Mouse (Mus musculus) CH12.LX (cell line): Measurements from ENCODE around the gene Mfsd4b1. TPM values are rescaled to one million over a fixed set of nuclear protein-coding genes. Genes with fewer than 3 reads are reported as not detected.
A peak's percentile ranks its signal among the peaks of the same experiment; 100 is the strongest.

ENCODE experiments used
- DNase-seq: peaks from one replicate; pipeline ENCODE4 v3.0.0-alpha.2; 2013; ENCODE audit errors: extremely low read depth
- H3K27ac ChIP-seq: 2 replicates; pipeline ENCODE4 v1.5.1; 2012; ENCODE audit warnings: low read depth, mild to moderate bottlenecking, control low read depth, moderate library complexity; ENCODE audit not compliant: insufficient read depth
- H3K27me3 ChIP-seq: replicated peaks from 2 replicates; pipeline ENCODE3; 2012; ENCODE audit warnings: inconsistent platforms
- H3K36me3 ChIP-seq, 2 experiments: replicated peaks in 1 of 2; 2 replicates each; pipeline versions ENCODE3 to v1.6.1; 2012; ENCODE audit warnings: inconsistent platforms in 1 of 2, low read length in 1 of 2, mild to moderate bottlenecking in 1 of 2, mixed read lengths in 1 of 2, moderate library complexity in 1 of 2; ENCODE audit not compliant: control insufficient read depth in 1 of 2, insufficient read depth in 1 of 2
- H3K4me1 ChIP-seq, 2 experiments: 2 replicates each; pipeline ENCODE4 v1.6.1; 2012; ENCODE audit warnings: inconsistent platforms in 1 of 2, moderate library complexity in 1 of 2; ENCODE audit not compliant: insufficient read depth in 2 of 2, control insufficient read depth in 1 of 2
- H3K4me2 ChIP-seq: 2 replicates; pipeline ENCODE4 v1.6.1; 2012; ENCODE audit warnings: low read depth, mild to moderate bottlenecking, control low read depth; ENCODE audit not compliant: poor library complexity, insufficient read depth, severe bottlenecking
- H3K4me3 ChIP-seq, 3 experiments: fragments of 150-350 bp in 1 of 3; sonication (generic) in 1 of 3; replicated peaks in 1 of 3; 2 replicates each; pipeline versions ENCODE3 to v1.5.1; 2011 to 2012; ENCODE audit warnings: low read depth in 2 of 3, low read length in 2 of 3, mild to moderate bottlenecking in 2 of 3, moderate library complexity in 2 of 3, control low read depth in 1 of 3, improper control_type of control experiment in 1 of 3, inconsistent platforms in 1 of 3, mixed read lengths in 1 of 3; ENCODE audit not compliant: poor library complexity in 1 of 3
- H3K79me2 ChIP-seq: replicated peaks from 2 replicates; pipeline ENCODE4 v1.6.1; 2012; ENCODE audit warnings: mild to moderate bottlenecking, moderate library complexity; ENCODE audit not compliant: control insufficient read depth, poor library complexity, insufficient read depth, severe bottlenecking; ENCODE audit errors: extremely low read depth
- H3K9ac ChIP-seq: 2 replicates; pipeline ENCODE4 v1.6.1; 2012; ENCODE audit warnings: low read depth, mild to moderate bottlenecking, control low read depth, moderate library complexity; ENCODE audit not compliant: insufficient read depth
- H3K9me3 ChIP-seq: replicated peaks from 2 replicates; pipeline ENCODE3; 2012; ENCODE audit warnings: low read length, inconsistent platforms, mixed read lengths
- BHLHE40 ChIP-seq: IDR thresholded peaks from 2 replicates; pipeline ENCODE4 v1.6.1; 2011; ENCODE audit warnings: mild to moderate bottlenecking, low read depth, low read length, improper control_type of control experiment
- E2F4 ChIP-seq: IDR thresholded peaks from 2 replicates; pipeline ENCODE4 v1.6.1; 2011; ENCODE audit warnings: low read depth, low read length, improper control_type of control experiment; ENCODE audit not compliant: insufficient replicate concordance
- ELF1 ChIP-seq: IDR thresholded peaks from 2 replicates; pipeline ENCODE4 v1.6.1; 2014; ENCODE audit warnings: low read depth, mild to moderate bottlenecking, inconsistent platforms, low read length, improper control_type of control experiment
- EP300 ChIP-seq: IDR thresholded peaks from 2 replicates; pipeline ENCODE4 v1.6.1; 2011; ENCODE audit warnings: low read length, improper control_type of control experiment
- IRF4 ChIP-seq: IDR thresholded peaks from 2 replicates; pipeline ENCODE4 v1.6.1; 2014; ENCODE audit warnings: low read depth, mild to moderate bottlenecking, inconsistent platforms, low read length, improper control_type of control experiment
- JUND ChIP-seq: conservative IDR thresholded peaks from 2 replicates; pipeline ENCODE4 v1.6.1; 2011; ENCODE audit warnings: low read depth, low read length, improper control_type of control experiment
- MAX ChIP-seq: IDR thresholded peaks from 2 replicates; pipeline ENCODE4 v1.6.1; 2011; ENCODE audit warnings: low read length, improper control_type of control experiment
- MAZ ChIP-seq: IDR thresholded peaks from 2 replicates; pipeline ENCODE4 v1.6.1; 2012; ENCODE audit warnings: low read depth, mild to moderate bottlenecking, inconsistent platforms, low read length, improper control_type of control experiment, moderate library complexity
- MYC ChIP-seq: IDR thresholded peaks from 2 replicates; pipeline ENCODE4 v1.6.1; 2011; ENCODE audit warnings: low read depth, mild to moderate bottlenecking, improper control_type of control experiment, low read length
- PAX5 ChIP-seq: IDR thresholded peaks from 2 replicates; pipeline ENCODE4 v1.6.1; 2012; ENCODE audit warnings: low read length, inconsistent platforms, mixed read lengths
- POLR2AphosphoS2 ChIP-seq: IDR thresholded peaks from 2 replicates; pipeline ENCODE4 v1.6.1; 2011; ENCODE audit warnings: low read depth, low read length, improper control_type of control experiment
- SIN3A ChIP-seq: IDR thresholded peaks from 2 replicates; pipeline ENCODE4 v1.6.1; 2012; ENCODE audit warnings: low read length, improper control_type of control experiment, inconsistent platforms
- SMC3 ChIP-seq: IDR thresholded peaks from 2 replicates; pipeline ENCODE4 v1.6.1; 2011; ENCODE audit warnings: low read depth, low read length, improper control_type of control experiment
- USF1 ChIP-seq: IDR thresholded peaks from 2 replicates; pipeline ENCODE4 v1.6.1; 2014; ENCODE audit warnings: low read depth, mild to moderate bottlenecking, inconsistent platforms, low read length, improper control_type of control experiment
- ZC3H11A ChIP-seq: IDR thresholded peaks from 2 replicates; pipeline ENCODE4 v1.6.1; 2012; ENCODE audit warnings: low read depth, mild to moderate bottlenecking, inconsistent platforms, low read length, improper control_type of control experiment
- ZNF384 ChIP-seq: IDR thresholded peaks from 2 replicates; pipeline ENCODE4 v1.6.1; 2012; ENCODE audit warnings: low read depth, low read length, improper control_type of control experiment, inconsistent platforms
- dilution Hi-C: fragments of 300-500 bp; cut with MboI; formaldehyde crosslinking; loops from 2 replicates; pipeline ENCODE4 v1.14.3; 2020; ENCODE audit warnings: low sequenced_read_pairs; ENCODE audit not compliant: extremely low pct_unique_long_range_greater_than_20kb, extremely low pct_ligation_motif_present
- in situ Hi-C: fragments of 300-500 bp; cut with MboI; formaldehyde crosslinking; loops from 3 replicates; pipeline ENCODE4 v1.14.3; 2019; ENCODE audit warnings: low sequenced_read_pairs, low pct_ligation_motif_present, low pct_unique_long_range_greater_than_20kb, mixed read lengths
- polyA plus RNA-seq: library from polyadenylated mRNA; unstranded; fragments of >175 nt; gene quantifications from 2 replicates; pipeline ENCODE4 v1.2.1, GENCODE M21; 2012; ENCODE audit warnings: low read depth; ENCODE audit not compliant: insufficient read length
- total RNA-seq, 2 experiments: library from RNA; depleted of rRNA; stranded (reverse); fragments of 300-350 nt in 1 of 2; fragments of >200 nt in 1 of 2; gene quantifications; 2 replicates each; pipeline ENCODE4 v1.2.3; 2012 to 2014

The Mfsd4b1 gene
- total and polyA plus RNA-seq, 3 experiments = not detected

- TF ChIP-seq POLR2AphosphoS2 (no peak), BHLHE40 (no peak), JUND (no peak), PAX5 (no peak), E2F4 (no peak), SMC3 (peak; percentile 70), ZNF384 (no peak), ELF1 (no peak), USF1 (no peak), SIN3A (no peak), MYC (no peak)
These were observed 28.3 kb upstream of the Mfsd4b1 start (continued) for GRCm38 (mm10) chr10:40053257-40053895.

DNA sequence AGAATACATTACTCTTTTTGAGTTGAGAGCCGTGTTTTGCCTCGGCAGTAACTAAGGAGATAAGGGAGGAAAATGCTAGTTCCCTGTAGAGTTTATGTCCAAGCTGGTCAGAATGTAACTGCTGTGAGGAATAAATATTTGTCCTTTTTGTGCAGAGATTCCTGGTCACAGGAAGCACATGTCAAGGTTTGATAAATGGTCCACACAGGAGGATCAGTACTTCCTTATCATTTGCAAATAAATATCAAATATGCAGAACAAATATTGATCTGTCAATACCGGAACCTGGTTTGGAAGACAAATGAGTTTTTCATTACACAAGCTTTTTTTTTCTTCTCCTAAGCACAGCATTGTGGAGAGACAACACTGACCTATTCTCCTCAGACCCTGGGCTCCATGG, 26.9 kb upstream of the Mfsd4b1 start:
- no peaks in the 10 kb centered on the region for H3K27me3 ChIP-seq
- H3K4me3 ChIP-seq = no peak overlapping the region
- DNase-seq = no peak
- H3K4me2 ChIP-seq = no peak overlapping the region
- in situ Hi-C loops = loop anchor here (10.0 kb wide), 3 partner anchors 133 to 473 kb away; no protein-coding TSS in a partner anchor
- H3K36me3 ChIP-seq = peaks cover 0 to 2% of the 10 kb centered on the region in 2 experiments
- no peaks in the 10 kb centered on the region for H3K9me3 ChIP-seq
- H3K4me1 ChIP-seq = no peaks in the 10 kb centered on the region
- no peaks in the 10 kb centered on the region for H3K79me2 ChIP-seq
- dilution Hi-C loops = no loop called here
- TF ChIP-seq MAX (no peak), MAZ (no peak), ZNF384 (no peak), ELF1 (no peak), ZC3H11A (no peak), IRF4 (no peak)
- H3K9ac ChIP-seq = no peak overlapping the region
- H3K27ac ChIP-seq = no peak overlapping the region

GRCm38 (mm10) chr10:40050763-40051162, 25.7 kb upstream of the Mfsd4b1 start:
- dilution Hi-C loops (no loop called here), in situ Hi-C loops (loop anchor here (10.0 kb wide), 3 partner anchors 134 to 474 kb away; no protein-coding TSS in a partner anchor)
- no peak overlapping the region for H3K4me2 ChIP-seq
- no peak overlapping the region for H3K4me3 ChIP-seq
- no peaks in the 10 kb centered on the region for H3K9me3 ChIP-seq
- no peak overlapping the region for H3K9ac ChIP-seq
- H3K4me1 ChIP-seq = no peaks in the 10 kb centered on the region
- no peak overlapping the region for H3K27ac ChIP-seq
- DNase-seq = no peak
- no peak for TF ChIP-seq EP300
- H3K36me3 ChIP-seq = peaks cover 0 to 2% of the 10 kb centered on the region in 2 experiments
- H3K79me2 ChIP-seq = no peaks in the 10 kb centered on the region
- no peaks in the 10 kb centered on the region for H3K27me3 ChIP-seq
